Mouse (Mus musculus) ovary, postnatal 36 days (tissue): ENCODE measurements around the gene Clvs2.

ENCODE experiments used
- DNase-seq: peaks from one replicate; pipeline ENCODE4 v3.0.0; 2022; ENCODE audit warnings: low spot score, mixed read lengths

Clvs2 gene

GRCm38 (mm10) chr10:33624131-33624879 lies at the start of gene Clvs2:
Gene Clvs2 (minus strand): TSS chr10:33624769.
- DNase-seq = no peak

GRCm38 (mm10) chr10:33653142-33653541 lies 28.6 kb upstream of the Clvs2 start:
- peak; percentile 25 for DNase-seq

DNA sequence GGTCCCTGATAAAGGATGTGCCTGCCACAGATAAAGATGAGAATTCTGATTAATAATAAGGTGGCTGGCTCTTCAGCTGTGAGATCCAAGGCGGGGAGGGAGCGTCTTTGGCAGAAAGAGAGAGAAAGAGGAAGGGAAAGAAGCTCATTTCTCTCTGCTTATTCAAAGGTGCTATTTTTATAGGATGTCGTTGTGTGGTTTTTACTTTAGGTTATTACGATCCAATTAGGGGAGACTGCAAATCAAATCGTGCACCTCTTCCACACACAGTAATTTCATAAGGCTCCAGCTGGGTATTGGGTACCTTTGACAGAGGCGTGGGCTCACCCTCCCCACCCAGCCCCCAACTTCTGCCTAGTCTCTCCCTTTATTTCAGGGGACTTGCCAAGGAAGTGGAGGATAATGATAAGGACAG lies 985 bp downstream of the Clvs2 start:
- no peak for DNase-seq

DNA sequence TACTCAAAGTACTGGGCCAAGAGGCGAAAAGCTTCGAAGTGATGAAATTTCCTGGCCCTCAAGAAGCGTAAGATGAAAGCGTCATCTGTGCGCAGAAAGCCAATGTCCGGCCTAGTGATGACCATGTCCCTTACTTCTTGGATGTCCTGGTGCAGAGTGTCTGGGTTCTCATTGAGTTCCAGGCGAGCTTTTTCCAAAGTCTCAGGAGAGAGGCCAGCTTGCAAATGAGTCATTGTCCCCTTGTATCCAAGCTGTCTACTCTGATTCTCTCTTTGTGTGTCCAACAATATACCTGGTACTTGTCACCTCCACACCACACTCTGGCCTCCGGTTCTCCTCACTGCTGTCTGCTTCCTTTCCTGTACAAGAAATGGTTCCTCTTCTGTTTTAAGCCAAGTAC lies 1.9 kb downstream of the Clvs2 start:
- no peak for DNase-seq

GRCm38 (mm10) chr10:33616207-33616606 lies 8.4 kb downstream of the Clvs2 start:
- DNase-seq = no peak

DNA sequence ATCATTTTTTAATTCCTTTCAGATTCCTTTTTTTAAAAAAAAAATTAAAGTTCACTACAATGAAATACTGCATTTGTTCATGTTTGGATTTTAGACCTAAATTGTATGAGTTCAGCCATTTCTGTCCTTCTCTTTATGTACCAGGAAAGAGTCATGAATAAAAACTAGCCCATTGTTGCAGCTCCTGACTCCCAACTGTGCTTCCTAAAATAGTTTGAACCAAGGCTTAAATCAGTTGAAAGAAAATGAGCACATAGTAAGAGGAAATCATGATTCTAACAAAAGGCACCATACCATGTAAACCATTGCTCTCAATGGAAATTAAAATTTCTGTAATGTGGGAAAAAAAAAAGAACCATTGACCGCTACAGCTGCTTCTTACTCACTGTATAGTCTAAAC lies 11.4 kb downstream of the Clvs2 start:
- DNase-seq = no peak

- no peak for DNase-seq
Measured at GRCm38 (mm10) chr10:33592732-33593131, 31.8 kb downstream of the Clvs2 start.

GRCm38 (mm10) chr10:33588800-33589199 lies 35.8 kb downstream of the Clvs2 start:
- no peak for DNase-seq

- DNase-seq = no peak
Measured at GRCm38 (mm10) chr10:33587118-33587517, 37.5 kb downstream of the Clvs2 start.

- no peak for DNase-seq
Measured at GRCm38 (mm10) chr10:33558081-33558480, 66.5 kb downstream of the Clvs2 start.

GRCm38 (mm10) chr10:33540331-33540730 lies 84.2 kb downstream of the Clvs2 start:
- no peak for DNase-seq
